Mouse (Mus musculus) brain, adult 2 months (tissue): ENCODE results near the gene Syt8.

Experiments used
- DNase-seq: peaks from one replicate; pipeline ENCODE4 v3.0.0; 2011; ENCODE audit warnings: low read depth, low spot score

The Syt8 gene

GRCm38 (mm10) chr7:142408686-142409085, 26.0 kb upstream of the Syt8 start:
- no peak for DNase-seq

GRCm38 (mm10) chr7:142409603-142410002, 25.0 kb upstream of the Syt8 start:
- DNase-seq: no peak

GRCm38 (mm10) chr7:142413285-142413684, 21.4 kb upstream of the Syt8 start:
- DNase-seq: no peak

GRCm38 (mm10) chr7:142415314-142415713, 19.3 kb upstream of the Syt8 start:
- DNase-seq: no peak

DNA sequence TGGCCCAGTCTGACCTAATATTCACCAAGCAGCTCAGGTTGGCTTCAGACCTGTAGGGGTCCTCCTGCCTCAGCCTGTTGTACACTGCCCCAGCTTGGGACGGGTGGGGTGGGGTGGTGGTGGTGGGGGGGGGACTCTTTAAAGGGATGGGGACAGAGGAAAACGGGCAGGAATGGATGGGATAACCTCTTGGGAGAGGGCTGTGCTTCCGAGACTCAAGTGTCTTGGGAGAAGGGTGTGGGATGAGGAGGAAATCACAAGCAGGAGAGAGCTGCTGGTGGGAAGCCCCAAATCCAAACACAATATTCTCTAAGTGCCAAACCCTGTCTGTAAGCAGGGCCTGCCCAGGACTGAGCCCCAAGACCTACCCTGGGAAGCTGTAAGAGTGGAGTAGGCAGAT, 18.4 kb upstream of the Syt8 start:
- DNase-seq: no peak

- no peak for DNase-seq
These were observed 16.6 kb upstream of the Syt8 start for GRCm38 (mm10) chr7:142418027-142418426.

DNA sequence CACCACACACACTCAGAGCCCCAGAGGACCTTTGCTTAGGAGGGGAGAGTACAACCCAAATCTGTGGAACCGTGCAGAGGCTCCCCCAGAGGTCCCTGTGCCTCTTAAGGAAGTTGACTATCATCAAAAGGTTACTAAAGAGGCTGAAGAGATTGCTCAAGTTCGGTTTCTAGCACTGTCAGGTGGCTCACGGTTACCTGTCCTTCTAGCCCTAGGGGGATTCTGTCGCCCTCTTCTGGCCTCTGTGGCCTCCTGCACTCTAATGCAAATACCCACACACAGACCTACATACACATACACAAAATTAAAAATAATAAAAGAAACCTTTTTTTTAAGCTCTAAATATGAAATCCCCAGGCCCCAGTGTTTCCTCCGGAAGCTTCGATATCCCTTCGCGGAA, 16.0 kb upstream of the Syt8 start:
- DNase-seq: no peak

GRCm38 (mm10) chr7:142419887-142420286, 14.8 kb upstream of the Syt8 start:
- DNase-seq: no peak

- no peak for DNase-seq
These were observed 12.8 kb upstream of the Syt8 start for GRCm38 (mm10) chr7:142421826-142422225.

DNA sequence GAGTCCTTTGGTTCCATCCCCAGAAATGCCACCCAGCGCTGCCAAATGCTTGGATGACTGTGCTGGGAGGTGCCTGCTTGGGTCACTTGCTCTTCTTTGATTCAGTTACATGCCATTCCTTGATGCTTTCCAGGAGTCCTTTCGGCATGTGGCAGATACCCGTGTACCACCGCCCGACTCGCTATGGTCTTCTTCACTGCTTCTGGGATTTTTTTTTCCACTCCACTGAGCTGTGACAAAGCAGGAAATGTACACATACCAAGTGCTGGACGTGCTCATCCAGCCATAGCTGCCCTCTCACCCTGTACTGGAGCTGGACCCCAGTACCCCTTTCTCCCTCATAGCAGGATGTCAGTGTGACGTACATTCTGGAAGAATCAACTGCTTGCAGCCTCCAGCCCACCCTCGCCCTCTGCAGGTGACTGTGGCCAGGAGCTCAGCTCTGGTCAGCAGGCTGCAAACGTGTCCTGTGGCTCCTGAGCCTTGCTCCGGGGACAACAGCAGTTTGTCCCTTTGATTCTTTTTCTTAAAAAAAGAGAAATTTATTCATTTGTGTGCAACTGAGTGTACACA, 8.9 kb upstream of the Syt8 start:
- DNase-seq: peak; percentile 44

GRCm38 (mm10) chr7:142428213-142428612, 6.4 kb upstream of the Syt8 start:
- DNase-seq: peak; percentile 16

DNA sequence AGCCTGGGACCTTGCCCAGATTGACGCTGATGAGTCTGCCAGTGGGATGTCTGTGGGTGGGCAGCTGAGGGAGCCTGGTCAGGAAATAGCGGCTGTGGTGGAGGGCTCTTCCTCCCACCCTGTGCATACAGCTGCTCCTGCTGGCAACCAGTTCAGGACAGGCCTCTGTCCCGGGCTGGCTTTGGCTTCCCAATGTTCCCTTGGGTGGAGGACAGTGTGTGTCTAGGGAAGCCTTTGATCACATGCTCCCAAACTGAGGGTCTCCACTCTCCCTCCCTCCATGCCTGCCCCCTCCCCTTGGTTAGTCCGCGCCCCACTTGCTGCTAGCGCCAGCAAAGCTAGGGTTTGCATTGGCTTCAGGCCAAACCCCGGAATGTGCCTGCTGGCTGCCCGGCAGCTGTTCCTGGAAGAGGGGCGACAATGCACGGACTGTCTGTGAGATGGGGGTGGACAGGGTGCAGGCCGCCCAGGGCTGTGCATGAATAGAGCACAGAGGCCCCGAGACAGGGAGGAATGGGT, 4.4 kb upstream of the Syt8 start:
- peak; percentile 41 for DNase-seq

GRCm38 (mm10) chr7:142431106-142431505, 3.5 kb upstream of the Syt8 start:
- no peak for DNase-seq

GRCm38 (mm10) chr7:142433623-142434022, 1.0 kb upstream of the Syt8 start:
- no peak for DNase-seq

DNA sequence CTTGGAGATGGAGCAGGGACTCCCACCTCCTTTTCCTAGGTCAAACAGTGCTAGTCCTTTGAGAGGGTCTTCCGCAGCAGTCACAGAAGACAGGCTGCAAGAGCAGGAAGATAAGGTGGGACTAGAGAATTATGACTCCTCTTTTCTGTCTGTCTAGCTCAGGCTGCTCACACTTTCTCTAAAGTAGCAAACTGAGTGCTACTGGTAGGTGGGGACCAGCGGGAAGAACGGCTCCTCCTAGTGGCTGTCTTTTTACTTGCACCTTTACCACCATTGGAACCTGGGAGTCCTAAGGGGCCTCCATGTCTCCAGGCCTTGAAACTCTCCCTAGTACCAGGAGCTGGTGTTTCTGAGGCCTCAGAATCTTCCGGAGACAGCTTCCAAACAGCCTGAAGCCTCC, 874 bp downstream of the Syt8 start:
- DNase-seq: peak; percentile 85

- no peak for DNase-seq
These were observed 2.7 kb downstream of the Syt8 start for GRCm38 (mm10) chr7:142437324-142437723.

DNA sequence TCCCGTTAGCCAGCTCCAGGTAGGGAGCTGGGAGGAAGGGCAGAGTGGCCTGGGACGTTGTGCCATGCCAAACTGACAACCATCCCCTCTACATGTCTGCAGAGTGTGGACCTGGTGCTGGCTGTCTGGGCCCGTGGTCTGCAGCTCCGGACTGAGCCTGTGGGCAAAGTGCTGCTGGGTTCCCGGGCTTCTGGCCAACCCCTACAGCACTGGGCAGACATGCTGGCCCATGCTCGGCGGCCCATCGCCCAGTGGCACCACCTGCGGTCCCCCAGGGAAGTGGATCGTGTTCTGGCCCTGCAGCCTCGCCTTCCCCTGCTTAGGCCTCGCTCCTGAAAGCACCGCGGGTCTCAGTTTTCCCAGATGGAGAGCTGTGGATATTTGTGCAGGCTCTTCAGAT, 5.3 kb downstream of the Syt8 start:
- DNase-seq: peak; percentile 20

- DNase-seq: peak; percentile 63
These were observed 6.0 kb downstream of the Syt8 start for GRCm38 (mm10) chr7:142440657-142441114.

- DNase-seq: no peak
These were observed 6.9 kb downstream of the Syt8 start, which contains the start of gene Tnni2 for GRCm38 (mm10) chr7:142441585-142441984. Gene Tnni2, plus strand, starts transcription at chr7:142441808.

DNA sequence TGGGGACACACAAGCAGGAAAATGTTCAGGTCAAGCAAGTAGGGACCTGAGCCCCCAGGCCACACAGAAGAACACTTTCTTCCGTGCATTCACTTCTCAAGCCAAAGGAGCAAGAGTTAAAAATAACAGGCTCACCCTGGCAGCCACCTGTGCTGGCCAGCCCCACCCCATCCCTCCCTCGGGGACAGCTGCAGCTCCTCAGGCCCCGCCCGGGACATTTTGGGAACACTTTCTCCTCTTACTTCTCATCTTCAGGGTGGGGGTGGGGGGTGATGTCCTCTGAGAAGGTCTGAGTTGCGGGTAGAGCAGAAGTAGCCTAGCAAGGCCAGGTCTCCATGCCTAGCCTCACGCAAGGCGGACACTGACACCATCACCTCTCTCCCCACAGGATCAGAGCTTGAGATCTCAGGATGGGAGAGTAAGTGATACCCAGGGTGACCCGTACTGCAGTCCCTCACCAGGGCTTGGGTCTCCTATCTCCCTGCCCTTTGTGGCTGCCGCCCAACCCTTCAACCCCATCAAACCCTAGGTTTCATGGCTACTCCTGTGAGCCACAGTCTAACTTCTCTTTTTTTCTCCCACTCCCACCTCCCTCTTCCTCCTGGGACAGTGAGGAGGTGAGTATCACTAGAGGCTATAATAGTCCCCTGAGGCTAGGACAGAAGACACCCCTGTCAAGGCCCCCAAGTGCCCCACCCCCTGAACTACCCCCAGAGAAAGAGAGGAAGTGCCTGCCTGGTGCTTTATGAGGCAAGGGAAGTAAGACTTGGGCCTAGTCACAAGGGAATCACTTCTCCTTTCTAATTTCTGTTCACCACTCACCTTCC, 7.6 kb downstream of the Syt8 start:
- peak; percentile 22 for DNase-seq

DNA sequence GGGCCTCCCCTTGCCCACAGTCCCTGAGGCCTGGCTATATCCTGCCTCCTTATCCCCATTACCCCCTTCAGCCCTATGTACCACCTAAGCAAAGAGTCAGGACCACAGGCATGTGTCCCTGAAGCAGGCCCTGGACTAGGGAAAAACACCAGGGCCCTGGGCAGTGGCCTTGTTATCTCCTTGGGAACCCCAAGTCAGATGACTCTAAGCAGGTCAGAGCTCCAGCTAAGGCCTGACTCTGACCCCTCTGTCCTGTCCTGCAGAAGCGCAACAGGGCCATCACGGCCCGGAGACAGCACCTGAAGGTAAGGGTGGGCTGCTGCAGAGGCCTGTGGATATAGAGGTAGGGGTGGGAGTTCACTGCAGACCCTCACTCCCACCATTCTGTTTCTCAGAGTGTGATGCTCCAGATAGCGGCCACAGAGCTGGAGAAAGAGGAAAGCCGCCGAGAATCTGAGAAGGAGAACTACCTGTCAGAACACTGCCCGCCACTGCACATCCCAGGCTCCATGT, 8.3 kb downstream of the Syt8 start:
- DNase-seq: no peak

GRCm38 (mm10) chr7:142443474-142443873, 8.8 kb downstream of the Syt8 start:
- DNase-seq: no peak

DNA sequence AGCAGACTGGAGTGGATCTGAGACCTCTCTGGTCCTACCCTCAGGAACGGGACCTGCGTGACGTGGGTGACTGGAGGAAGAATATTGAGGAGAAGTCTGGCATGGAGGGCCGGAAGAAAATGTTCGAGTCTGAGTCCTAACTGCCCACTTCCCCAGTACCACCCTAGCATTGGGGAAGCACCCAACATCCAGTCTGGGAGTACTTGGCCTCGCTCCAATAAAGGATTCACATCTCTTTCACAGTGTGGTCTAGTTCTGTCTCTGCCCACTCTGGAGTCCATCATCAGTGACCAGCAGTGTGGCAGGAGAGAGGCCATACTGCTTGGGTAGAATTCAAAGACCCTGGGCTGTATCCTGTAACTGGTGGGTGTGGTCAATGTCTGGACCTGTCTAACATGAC, 9.5 kb downstream of the Syt8 start:
- peak; percentile 18 for DNase-seq
